Mouse (Mus musculus) midbrain, embryonic 13.5 days (tissue): Measurements from ENCODE around the gene Irak1bp1. TPM values are rescaled to one million over a fixed set of nuclear protein-coding genes. Genes with fewer than 3 reads are reported as not detected.

ENCODE experiments used
- ATAC-seq: fragments of 200-750 bp; cut with Nextera tagmentation; 2 replicates; pipeline ENCODE4 v1.8.0; 2017; ENCODE audit warnings: mild to moderate bottlenecking, moderate TSS enrichment, moderate library complexity
- H3K27ac ChIP-seq: fragments of 300-500 bp; sonication (generic); 2 replicates; pipeline ENCODE4 v1.5.1; 2015; ENCODE audit warnings: inconsistent platforms, mild to moderate bottlenecking, moderate library complexity
- H3K27me3 ChIP-seq: fragments of 300-500 bp; sonication (generic); 2 replicates; pipeline ENCODE4 v1.6.1; 2015; ENCODE audit warnings: mild to moderate bottlenecking, inconsistent platforms
- H3K36me3 ChIP-seq: fragments of 300-500 bp; sonication (generic); 2 replicates; pipeline ENCODE4 v1.6.1; 2015; ENCODE audit warnings: mild to moderate bottlenecking, inconsistent platforms
- H3K4me1 ChIP-seq: fragments of 300-500 bp; sonication (generic); replicated peaks from 2 replicates; pipeline ENCODE4 v1.6.1; 2015; ENCODE audit warnings: inconsistent platforms
- H3K4me2 ChIP-seq: fragments of 300-500 bp; sonication (generic); replicated peaks from 2 replicates; pipeline ENCODE4 v1.6.1; 2015; ENCODE audit warnings: moderate library complexity, mild to moderate bottlenecking, inconsistent platforms
- H3K4me3 ChIP-seq: fragments of 300-500 bp; sonication (generic); replicated peaks from 2 replicates; pipeline ENCODE4 v1.5.1; 2015; ENCODE audit warnings: mild to moderate bottlenecking, inconsistent platforms
- H3K9ac ChIP-seq: fragments of 300-500 bp; sonication (generic); replicated peaks from 2 replicates; pipeline ENCODE4 v1.6.1; 2015; ENCODE audit warnings: mild to moderate bottlenecking, inconsistent platforms
- H3K9me3 ChIP-seq: fragments of 300-500 bp; sonication (generic); 2 replicates; pipeline ENCODE4 v1.6.1; 2016; ENCODE audit warnings: mild to moderate bottlenecking, inconsistent platforms
- WGBS: fragments of 180-500 bp; shearing (Covaris S2); methylation state at CpG from one replicate; pipeline ENCODE4 v1.1.7; 2015; 5-methylcytosine and 5-hydroxymethylcytosine counted together
- polyA plus RNA-seq: library from polyadenylated mRNA; unstranded; fragments of >200 nt; fragmentation: Nextera tagmentation; extraction: Ambion mirVana; gene quantifications from 2 replicates; pipeline ENCODE4 v1.2.1, GENCODE M21; 2015

Gene Irak1bp1
- polyA plus RNA-seq = 29.2 TPM in 2 replicates

DNA sequence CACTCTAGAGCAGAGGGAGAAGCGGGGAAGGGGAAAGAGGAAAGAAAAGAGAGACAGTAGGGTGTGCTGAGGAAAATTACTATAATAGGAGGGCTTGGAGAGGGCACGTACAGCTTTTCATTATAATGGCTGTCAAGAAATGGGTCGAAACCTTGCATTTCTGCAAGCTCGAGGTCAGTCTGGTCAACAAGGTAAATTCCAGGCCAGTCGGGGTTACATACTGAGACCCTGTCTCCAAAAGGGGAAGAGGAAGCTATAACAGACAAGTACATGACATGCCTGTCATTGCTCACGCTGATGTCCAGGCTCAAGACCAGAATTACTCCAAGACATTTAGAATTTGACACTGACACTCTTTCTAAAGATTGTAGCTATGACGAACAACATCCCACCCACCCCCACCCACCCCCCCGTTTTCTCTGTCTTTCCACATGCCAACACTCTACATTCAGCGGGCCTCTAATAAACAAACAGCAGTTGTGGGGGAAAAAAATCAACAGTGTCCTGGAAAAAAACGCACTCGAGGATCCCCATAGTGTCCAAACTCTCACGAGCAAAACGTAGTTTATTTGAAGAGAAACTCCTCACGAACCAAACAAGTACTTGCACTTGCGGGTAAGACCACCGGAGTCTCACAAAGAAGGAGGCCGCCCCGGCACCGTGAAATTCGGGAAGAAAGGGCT, at the start of gene Irak1bp1:
TSS of gene Irak1bp1 (plus strand) at position 534 of the 683 bp plus-strand sequence.
- Histone ChIP-seq H3K27ac (peak within 1 kb of the TSS; percentile 96), H3K27me3 (no peaks in the 10 kb centered on the region), H3K9ac (peak within 1 kb of the TSS; percentile 90), H3K4me2 (peak within 1 kb of the TSS; percentile 63), H3K4me1 (peaks cover 17% of the 10 kb centered on the region), H3K4me3 (peak within 1 kb of the TSS; percentile 76), H3K9me3 (no peaks in the 10 kb centered on the region), H3K36me3 (peaks cover 4% of the 10 kb centered on the region; the same call in 1 of the 2 replicates)
- 12% methylated on average over 20 of the region's 20 CpGs for WGBS
- peak; percentile 10 for ATAC-seq

GRCm38 (mm10) chr9:82788375-82788774, 41.0 kb upstream of the Irak1bp1 start:
- H3K4me3 ChIP-seq = no peak overlapping the region
- no peak overlapping the region for H3K4me2 ChIP-seq
- H3K9ac ChIP-seq = no peak overlapping the region
- peaks cover 6% of the 10 kb centered on the region for H3K4me1 ChIP-seq
- ATAC-seq = 0 out of 2 replicates have a peak, but pooled peaks have one; percentile 30
- no peaks in the 10 kb centered on the region for H3K9me3 ChIP-seq
- 39% methylated on average over 9 of the region's 9 CpGs for WGBS
- H3K27me3 ChIP-seq = no peaks in the 10 kb centered on the region
- no peaks in the 10 kb centered on the region for H3K36me3 ChIP-seq
- no peak overlapping the region for H3K27ac ChIP-seq

- H3K9ac ChIP-seq = no peak overlapping the region
- no peaks in the 10 kb centered on the region for H3K9me3 ChIP-seq
- H3K27ac ChIP-seq = no peak overlapping the region
- WGBS = 74% methylated on average over 8 of the region's 8 CpGs
- no peak overlapping the region for H3K4me3 ChIP-seq
- no peaks in the 10 kb centered on the region for H3K4me1 ChIP-seq
- no peaks in the 10 kb centered on the region for H3K36me3 ChIP-seq
- H3K4me2 ChIP-seq = no peak overlapping the region
- ATAC-seq = no peak
- H3K27me3 ChIP-seq = no peaks in the 10 kb centered on the region
Observed at GRCm38 (mm10) chr9:82800360-82800759, 29.0 kb upstream of the Irak1bp1 start.

DNA sequence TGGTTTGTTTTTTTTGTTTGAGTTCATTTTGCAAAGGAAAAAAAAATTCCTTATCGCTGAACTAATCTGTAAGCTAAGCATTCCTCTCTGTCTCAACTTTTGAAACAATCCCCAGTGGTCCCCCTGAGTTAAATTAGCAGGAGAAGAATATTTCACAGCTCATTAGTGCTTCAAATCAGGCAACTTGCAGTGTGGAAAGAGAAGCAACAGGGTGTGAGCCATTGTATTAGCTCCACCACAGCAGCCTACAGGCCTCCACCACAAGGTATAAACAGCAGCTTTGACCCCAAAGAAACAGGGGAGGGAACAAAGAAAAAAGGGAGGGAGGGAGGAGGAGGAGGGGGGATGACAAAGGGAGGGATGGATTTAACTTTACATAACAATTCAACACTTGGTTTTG, 22.2 kb upstream of the Irak1bp1 start:
- no peaks in the 10 kb centered on the region; the same call in 1 of the 2 replicates for H3K27me3 ChIP-seq
- H3K27ac ChIP-seq = no peak overlapping the region
- ATAC-seq = peak; percentile 66; the same call in 1 of the 2 replicates
- H3K9ac ChIP-seq = no peak overlapping the region
- 0% methylated on average over 1 of the region's 1 CpGs for WGBS
- H3K4me2 ChIP-seq = no peak overlapping the region
- no peak overlapping the region for H3K4me3 ChIP-seq
- peaks cover 10% of the 10 kb centered on the region for H3K4me1 ChIP-seq
- H3K9me3 ChIP-seq = no peaks in the 10 kb centered on the region
- H3K36me3 ChIP-seq = no peaks in the 10 kb centered on the region

GRCm38 (mm10) chr9:82807635-82808034, 21.7 kb upstream of the Irak1bp1 start:
- Histone ChIP-seq H3K27ac (no peak overlapping the region), H3K36me3 (no peaks in the 10 kb centered on the region), H3K4me3 (no peak overlapping the region), H3K9me3 (no peaks in the 10 kb centered on the region), H3K4me2 (no peak overlapping the region), H3K9ac (no peak overlapping the region), H3K27me3 (no peaks in the 10 kb centered on the region; the same call in 1 of the 2 replicates), H3K4me1 (peaks cover 12% of the 10 kb centered on the region)
- no peak; the same call in 1 of the 2 replicates for ATAC-seq
- WGBS = 26% methylated on average over 5 of the region's 5 CpGs

- ATAC-seq = no peak
- H3K9ac ChIP-seq = no peak overlapping the region
- H3K27me3 ChIP-seq = no peaks in the 10 kb centered on the region; the same call in 1 of the 2 replicates
- H3K36me3 ChIP-seq = no peaks in the 10 kb centered on the region
- no peaks in the 10 kb centered on the region for H3K9me3 ChIP-seq
- peaks cover 7% of the 10 kb centered on the region for H3K4me1 ChIP-seq
- H3K27ac ChIP-seq = no peak overlapping the region
- no peak overlapping the region for H3K4me3 ChIP-seq
- H3K4me2 ChIP-seq = no peak overlapping the region
- WGBS = 47% methylated on average over 12 of the region's 12 CpGs
Observed at GRCm38 (mm10) chr9:82812172-82812963, 17.0 kb upstream of the Irak1bp1 start.

GRCm38 (mm10) chr9:82814536-82814935, 14.8 kb upstream of the Irak1bp1 start:
- ATAC-seq = peak; percentile 68; the same call in 1 of the 2 replicates
- no peak overlapping the region for H3K27ac ChIP-seq
- H3K9me3 ChIP-seq = no peaks in the 10 kb centered on the region

GRCm38 (mm10) chr9:82815257-82815785, 14.0 kb upstream of the Irak1bp1 start:
- Histone ChIP-seq H3K9me3 (no peaks in the 10 kb centered on the region), H3K36me3 (no peaks in the 10 kb centered on the region), H3K9ac (no peak overlapping the region), H3K4me1 (0 out of 2 replicates have a peak, but pooled peaks cover 3% of the 10 kb centered on the region), H3K27ac (no peak overlapping the region), H3K4me2 (no peak overlapping the region), H3K4me3 (no peak overlapping the region), H3K27me3 (no peaks in the 10 kb centered on the region)
- ATAC-seq = no peak

More at GRCm38 (mm10) chr9:82814536-82814935, 14.8 kb upstream of the Irak1bp1 start:
- 57% methylated on average over 3 of the region's 3 CpGs for WGBS
- H3K36me3 ChIP-seq = no peaks in the 10 kb centered on the region
- 0 out of 2 replicates have a peak, but pooled peaks cover 3% of the 10 kb centered on the region for H3K4me1 ChIP-seq
- H3K4me2 ChIP-seq = no peak overlapping the region
- H3K27me3 ChIP-seq = no peaks in the 10 kb centered on the region
- no peak overlapping the region for H3K9ac ChIP-seq
- no peak overlapping the region for H3K4me3 ChIP-seq

- no peak overlapping the region for H3K9ac ChIP-seq
- peaks cover 11% of the 10 kb centered on the region for H3K4me1 ChIP-seq
- ATAC-seq = no peak
- no peak overlapping the region for H3K4me2 ChIP-seq
- no peak overlapping the region for H3K27ac ChIP-seq
- H3K9me3 ChIP-seq = no peaks in the 10 kb centered on the region
- no peak overlapping the region for H3K4me3 ChIP-seq
- no peaks in the 10 kb centered on the region for H3K27me3 ChIP-seq
- H3K36me3 ChIP-seq = no peaks in the 10 kb centered on the region
- WGBS = 97% methylated on average over 6 of the region's 6 CpGs
Observed at GRCm38 (mm10) chr9:82826426-82826825, 2.9 kb upstream of the Irak1bp1 start.

DNA sequence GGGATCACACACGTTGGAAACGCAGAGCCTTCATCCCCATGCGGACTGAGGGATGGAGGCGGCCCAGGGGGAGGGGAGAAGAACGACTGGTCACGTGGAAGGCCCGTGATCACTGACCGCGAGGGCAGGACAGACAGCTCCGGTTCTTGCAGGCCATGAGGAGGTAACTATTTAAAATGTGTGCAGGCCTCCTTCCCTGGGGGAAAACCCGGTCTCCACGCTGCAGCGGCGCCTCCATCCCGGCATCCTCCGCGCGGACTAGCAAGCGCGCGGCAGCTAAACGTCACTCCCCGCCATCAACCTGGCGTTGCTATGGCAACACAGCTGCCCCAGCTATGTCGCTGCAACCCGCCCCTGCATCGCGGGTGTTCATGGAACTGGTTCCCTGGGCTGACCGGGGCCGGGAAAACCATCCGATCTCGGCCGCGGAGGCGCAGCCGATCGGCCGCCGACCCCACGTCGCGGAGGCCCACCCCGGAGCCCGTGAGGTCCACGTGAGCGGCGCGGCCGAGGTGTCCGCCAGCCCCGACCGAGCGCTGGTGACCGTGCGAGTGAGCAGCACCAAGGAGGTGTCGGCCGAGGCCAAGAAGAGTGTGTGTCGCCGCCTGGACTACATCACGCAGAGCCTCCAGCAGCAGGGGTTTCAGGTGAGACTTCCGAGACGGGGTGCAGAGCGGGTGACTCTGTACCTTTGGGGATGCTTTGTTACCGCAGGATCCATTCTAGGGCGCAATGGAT, 522 bp downstream of the Irak1bp1 start:
- Histone ChIP-seq H3K27me3 (no peaks in the 10 kb centered on the region), H3K36me3 (peaks cover 4% of the 10 kb centered on the region; the same call in 1 of the 2 replicates), H3K9ac (peak overlapping the region; percentile 90), H3K9me3 (no peaks in the 10 kb centered on the region), H3K4me2 (peak overlapping the region; percentile 63), H3K4me1 (peaks cover 17% of the 10 kb centered on the region), H3K4me3 (peak overlapping the region; percentile 76), H3K27ac (peak overlapping the region; percentile 96)
- peak; percentile 97 for ATAC-seq
- WGBS = under 1% methylated on average over 65 of the region's 65 CpGs

GRCm38 (mm10) chr9:82831891-82832290, 2.6 kb downstream of the Irak1bp1 start:
- WGBS = 43% methylated on average over 4 of the region's 4 CpGs
- Histone ChIP-seq H3K9ac (no peak overlapping the region), H3K4me1 (peaks cover 22% of the 10 kb centered on the region), H3K27ac (no peak overlapping the region), H3K4me3 (no peak overlapping the region), H3K9me3 (no peaks in the 10 kb centered on the region), H3K36me3 (peaks cover 4% of the 10 kb centered on the region; the same call in 1 of the 2 replicates), H3K4me2 (peak overlapping the region; percentile 11; the same call in 1 of the 2 replicates), H3K27me3 (no peaks in the 10 kb centered on the region)
- ATAC-seq = no peak
